Mouse (Mus musculus): ENCODE data around the gene Nap1l5.
"Not testable (repeated sequence)": the region's sequence is repeated elsewhere in the genome, so short reads cannot be mapped to it uniquely, and the experiment has no call there.

Gene Nap1l5

DNA sequence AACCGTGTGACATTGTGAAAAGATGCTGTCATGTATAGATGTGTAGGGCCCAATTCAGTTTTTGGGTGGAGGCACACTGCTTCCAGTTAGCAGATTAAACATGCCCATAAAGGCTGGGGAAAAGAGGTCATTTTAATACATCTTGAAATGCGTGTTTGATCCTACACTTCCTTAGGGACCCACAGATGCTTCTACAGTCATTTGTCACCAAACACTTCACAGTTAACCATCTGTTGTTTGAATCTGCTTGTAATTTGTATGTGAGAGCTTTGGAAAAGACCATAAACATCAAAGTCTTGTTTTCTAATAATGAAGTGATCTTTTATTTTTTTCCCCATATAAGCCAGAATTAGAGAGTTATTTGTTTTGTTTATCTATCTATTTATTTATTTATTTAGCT, 915 bp upstream of the Nap1l5 start:
- in situ Hi-C loops (cut with MboI; ENCODE audit: unreplicated experiment in 2 of 2), result no loop called here

- in situ Hi-C loops (cut with MboI; ENCODE audit: unreplicated experiment in 2 of 2), result no loop called here
Observed at GRCm38 (mm10) chr6:58907336-58907735, 460 bp upstream of the Nap1l5 start.

DNA sequence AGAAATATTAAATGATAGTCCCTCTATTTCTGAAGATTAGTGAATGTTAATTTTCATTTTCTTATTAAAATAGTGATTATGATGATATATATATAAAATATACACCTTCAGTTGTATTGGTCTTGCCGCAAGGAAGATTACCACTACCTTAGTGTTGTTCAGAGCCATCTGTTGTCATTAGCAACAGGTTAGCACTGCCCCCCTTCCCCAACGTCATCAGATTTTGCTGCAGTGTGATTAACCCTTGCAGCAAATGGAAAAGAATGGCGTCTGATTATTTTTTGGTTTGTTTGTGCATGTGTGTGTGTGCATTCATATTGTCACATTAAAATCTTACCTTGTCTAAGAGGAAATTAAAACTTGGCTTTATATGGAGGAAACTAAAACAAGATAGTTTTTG, 2.3 kb downstream of the Nap1l5 start:
- in situ Hi-C loops (cut with MboI; ENCODE audit: unreplicated experiment in 2 of 2), result no loop called here

DNA sequence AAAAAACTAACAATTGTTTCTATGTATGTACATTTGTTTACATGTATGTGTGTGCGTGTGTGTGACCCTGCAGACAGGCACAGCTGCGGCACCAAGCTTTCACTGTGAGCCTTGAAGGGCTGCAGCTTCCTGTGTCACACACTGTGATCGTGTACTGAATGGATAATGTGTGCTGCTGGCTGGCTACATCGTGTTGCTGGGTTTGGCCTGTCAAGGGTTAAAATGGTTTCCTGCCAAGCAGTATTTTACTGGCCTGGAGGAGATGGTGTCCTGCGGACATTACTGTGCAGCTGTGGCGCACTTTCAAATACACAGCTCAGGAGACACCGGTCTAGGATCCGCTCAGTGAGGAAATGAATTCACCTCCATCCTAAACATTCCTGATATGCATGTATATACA, 3.7 kb downstream of the Nap1l5 start:
- in situ Hi-C loops (cut with MboI; ENCODE audit: unreplicated experiment in 2 of 2), result no loop called here

DNA sequence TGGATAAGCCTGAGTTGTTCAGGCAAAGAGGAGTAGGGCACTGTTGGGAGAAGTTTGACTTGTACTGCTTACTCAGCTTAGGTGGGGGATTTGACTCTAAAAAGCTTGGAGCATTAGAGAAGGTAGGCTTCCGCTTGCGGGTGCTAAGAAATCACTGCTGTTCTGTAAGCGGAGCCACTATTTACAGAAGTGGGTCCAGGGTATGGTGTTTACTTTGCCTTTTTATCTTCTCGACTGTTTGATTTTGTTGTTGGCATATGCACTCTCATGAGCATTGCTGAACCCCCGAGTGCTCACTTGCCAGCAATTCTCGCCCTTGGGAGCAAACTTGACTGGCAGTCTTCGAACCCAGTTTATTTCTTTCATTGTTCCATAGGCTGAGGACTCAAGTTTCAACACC, 6.3 kb downstream of the Nap1l5 start:
- in situ Hi-C loops (cut with MboI; ENCODE audit: unreplicated experiment in 2 of 2), result no loop called here

- in situ Hi-C loops (cut with MboI; ENCODE audit: unreplicated experiment in 2 of 2), result no loop called here
Observed at GRCm38 (mm10) chr6:58899076-58899475, 7.8 kb downstream of the Nap1l5 start.

GRCm38 (mm10) chr6:58896648-58897047, 10.2 kb downstream of the Nap1l5 start:
- in situ Hi-C loops (cut with MboI; ENCODE audit: unreplicated experiment in 2 of 2), result no loop called here

- in situ Hi-C loops (cut with MboI; ENCODE audit: unreplicated experiment in 2 of 2), result no loop called here
Observed at GRCm38 (mm10) chr6:58894994-58895393, 11.9 kb downstream of the Nap1l5 start.

DNA sequence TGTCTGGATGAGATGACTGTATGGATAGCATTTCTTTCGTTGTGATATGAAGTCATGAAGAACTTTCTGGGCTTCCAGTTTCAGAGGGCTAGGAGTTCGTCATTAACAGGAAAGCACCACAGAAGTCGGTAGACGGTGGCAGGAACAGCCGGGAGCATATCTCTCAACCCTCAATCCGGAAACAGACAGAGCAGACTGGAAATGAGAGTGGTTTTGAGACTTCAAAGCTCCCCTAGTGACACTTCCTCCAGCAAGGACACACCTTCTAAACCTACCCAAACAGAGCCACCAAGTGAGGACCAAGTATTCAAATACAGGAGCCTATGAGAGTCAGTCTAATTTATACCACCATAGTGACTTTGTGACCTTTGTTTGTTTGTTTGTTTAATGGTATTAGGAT, 13.6 kb downstream of the Nap1l5 start:
- in situ Hi-C loops (cut with MboI; ENCODE audit: unreplicated experiment in 2 of 2), result no loop called here

GRCm38 (mm10) chr6:58889917-58890316, 17.0 kb downstream of the Nap1l5 start:
- in situ Hi-C loops (cut with MboI; ENCODE audit: unreplicated experiment in 2 of 2), result no loop called here

DNA sequence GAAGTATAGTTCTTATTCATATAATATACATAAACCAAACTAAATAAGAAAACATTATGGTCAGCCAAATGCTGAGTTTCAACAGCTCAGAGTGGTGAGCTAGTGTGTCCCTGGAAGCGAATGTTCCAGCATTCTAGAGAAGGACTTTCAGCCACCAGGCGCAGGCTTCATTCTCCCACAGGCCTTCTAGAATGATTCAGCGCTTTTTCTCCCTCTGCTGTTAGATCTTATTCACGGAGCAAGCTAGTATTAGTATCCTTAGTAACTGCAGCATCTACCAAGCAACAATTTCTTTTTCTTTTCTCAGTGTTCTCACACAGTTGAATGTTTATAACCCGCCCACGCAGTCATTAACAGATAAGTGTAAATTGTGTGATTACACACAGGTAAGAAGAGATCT, 24.6 kb downstream of the Nap1l5 start:
- in situ Hi-C loops (cut with MboI; ENCODE audit: unreplicated experiment in 2 of 2), result no loop called here

DNA sequence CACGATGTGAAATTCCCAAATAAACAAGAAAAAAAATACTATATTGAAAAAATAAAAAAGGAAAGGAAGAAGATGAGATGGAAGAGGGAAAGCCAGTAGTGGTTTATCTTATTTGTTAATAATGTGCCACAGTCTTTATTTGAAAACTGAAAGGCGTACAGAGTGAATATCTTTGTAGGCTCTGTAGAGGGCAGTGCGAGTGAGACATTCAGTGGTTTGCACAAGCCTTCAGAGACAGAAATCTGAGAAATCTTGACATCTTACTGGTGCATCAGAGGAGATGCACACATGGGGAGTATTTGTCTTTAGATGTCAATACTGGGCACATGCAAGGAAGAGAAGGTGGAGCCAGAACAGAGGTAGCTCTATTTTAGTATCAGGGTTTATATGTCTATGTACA, 25.5 kb downstream of the Nap1l5 start:
- in situ Hi-C loops (cut with MboI; ENCODE audit: unreplicated experiment in 2 of 2), result no loop called here

GRCm38 (mm10) chr6:58880861-58881260, 26.0 kb downstream of the Nap1l5 start:
- in situ Hi-C loops (cut with MboI; ENCODE audit: unreplicated experiment in 2 of 2), result no loop called here

- in situ Hi-C loops (cut with MboI; ENCODE audit: unreplicated experiment in 2 of 2), result no loop called here
Observed at GRCm38 (mm10) chr6:58879987-58880386, 26.9 kb downstream of the Nap1l5 start.

DNA sequence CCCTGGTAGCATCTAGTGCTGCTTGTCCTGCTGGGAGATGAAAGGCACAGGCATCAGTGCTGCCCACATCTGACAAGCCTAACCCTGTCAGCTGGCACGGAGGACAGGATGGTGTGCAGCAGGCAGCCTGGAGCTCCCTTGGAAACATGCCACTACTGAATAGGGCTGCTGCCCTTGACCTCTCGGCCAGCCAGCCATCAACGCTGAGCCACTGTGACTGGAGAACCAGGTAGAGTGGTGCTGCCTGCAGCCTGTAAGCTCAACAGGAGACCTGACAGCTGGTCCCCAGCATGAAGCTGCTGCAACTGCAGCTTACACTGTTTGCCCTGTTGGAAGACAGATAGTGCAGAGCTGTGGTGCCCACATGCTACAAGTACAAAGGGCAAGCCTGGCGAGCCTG, 27.3 kb downstream of the Nap1l5 start:
- in situ Hi-C loops (cut with MboI; ENCODE audit: unreplicated experiment in 2 of 2), result no loop called here

DNA sequence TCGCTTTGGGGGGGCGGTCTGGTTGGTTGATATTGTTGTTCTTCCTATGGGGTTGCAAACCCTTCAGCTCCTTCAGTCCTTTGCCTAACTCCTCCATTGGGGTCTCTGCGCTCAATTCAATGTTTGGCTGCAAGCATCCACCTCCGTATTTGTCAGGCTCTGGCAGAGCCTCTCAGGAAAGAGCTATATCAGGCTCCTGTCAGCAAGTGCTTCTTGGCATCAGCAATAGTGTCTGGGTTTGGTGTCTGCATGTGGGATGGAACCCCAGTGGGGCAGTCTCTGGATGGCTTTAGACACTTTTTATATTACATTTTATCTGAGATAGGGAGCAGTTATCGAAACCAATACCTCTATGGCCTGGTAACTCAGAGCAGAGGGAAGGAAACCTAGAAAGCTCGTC, 39.0 kb downstream of the Nap1l5 start:
- in situ Hi-C loops (cut with MboI; ENCODE audit: unreplicated experiment in 2 of 2), result not testable (repeated sequence)

- in situ Hi-C loops (cut with MboI; ENCODE audit: unreplicated experiment in 2 of 2), result no loop called here
Observed at GRCm38 (mm10) chr6:58863631-58864235, 43.1 kb downstream of the Nap1l5 start.

DNA sequence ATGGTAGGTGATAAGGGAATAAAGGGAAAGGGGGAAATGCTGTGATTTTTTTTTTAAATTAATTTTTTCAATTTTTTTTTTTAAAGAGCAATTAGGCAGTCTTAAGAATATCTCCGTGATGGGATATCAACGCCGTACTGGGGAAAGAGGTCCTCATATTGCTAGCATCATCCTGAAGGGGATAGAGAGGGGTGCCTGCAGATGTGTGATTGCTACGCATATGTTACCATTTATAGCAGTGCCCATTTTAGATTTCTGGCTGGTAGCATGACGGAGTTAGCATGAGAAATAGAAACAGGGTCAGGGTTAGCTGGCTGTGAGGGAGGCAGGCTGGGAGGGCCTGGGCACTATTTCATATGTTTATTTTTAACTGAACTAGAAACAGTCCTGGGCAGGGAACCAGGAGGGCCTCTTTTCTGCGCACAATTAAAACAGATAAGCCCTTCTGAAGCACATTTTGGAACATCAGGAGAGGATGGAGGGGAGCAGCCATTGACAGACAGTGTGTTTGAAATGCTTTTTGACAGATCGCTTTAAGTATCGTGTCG, 44.4 kb downstream of the Nap1l5 start:
- in situ Hi-C loops (cut with MboI; ENCODE audit: unreplicated experiment in 2 of 2), result no loop called here

GRCm38 (mm10) chr6:58859517-58859916, 47.4 kb downstream of the Nap1l5 start:
- in situ Hi-C loops (cut with MboI; ENCODE audit: unreplicated experiment in 2 of 2), result no loop called here

DNA sequence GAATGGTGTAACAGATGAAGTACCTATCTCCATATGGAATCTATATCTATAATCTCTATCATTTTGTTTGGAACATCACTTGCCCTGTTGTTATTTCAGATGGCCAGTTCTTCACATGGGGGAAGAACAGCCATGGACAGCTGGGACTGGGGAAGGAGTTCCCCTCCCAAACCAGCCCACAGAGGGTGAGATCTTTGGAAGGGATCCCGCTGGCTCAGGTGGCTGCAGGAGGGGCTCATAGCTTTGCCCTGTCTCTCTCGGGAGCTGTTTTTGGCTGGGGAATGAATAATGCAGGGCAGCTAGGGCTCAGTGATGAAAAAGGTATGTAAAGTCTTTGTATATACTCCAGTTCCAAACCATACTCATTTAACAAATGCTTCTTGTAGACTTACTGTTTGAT, 50.4 kb downstream of the Nap1l5 start:
- in situ Hi-C loops (cut with MboI; ENCODE audit: unreplicated experiment in 2 of 2), result no loop called here

DNA sequence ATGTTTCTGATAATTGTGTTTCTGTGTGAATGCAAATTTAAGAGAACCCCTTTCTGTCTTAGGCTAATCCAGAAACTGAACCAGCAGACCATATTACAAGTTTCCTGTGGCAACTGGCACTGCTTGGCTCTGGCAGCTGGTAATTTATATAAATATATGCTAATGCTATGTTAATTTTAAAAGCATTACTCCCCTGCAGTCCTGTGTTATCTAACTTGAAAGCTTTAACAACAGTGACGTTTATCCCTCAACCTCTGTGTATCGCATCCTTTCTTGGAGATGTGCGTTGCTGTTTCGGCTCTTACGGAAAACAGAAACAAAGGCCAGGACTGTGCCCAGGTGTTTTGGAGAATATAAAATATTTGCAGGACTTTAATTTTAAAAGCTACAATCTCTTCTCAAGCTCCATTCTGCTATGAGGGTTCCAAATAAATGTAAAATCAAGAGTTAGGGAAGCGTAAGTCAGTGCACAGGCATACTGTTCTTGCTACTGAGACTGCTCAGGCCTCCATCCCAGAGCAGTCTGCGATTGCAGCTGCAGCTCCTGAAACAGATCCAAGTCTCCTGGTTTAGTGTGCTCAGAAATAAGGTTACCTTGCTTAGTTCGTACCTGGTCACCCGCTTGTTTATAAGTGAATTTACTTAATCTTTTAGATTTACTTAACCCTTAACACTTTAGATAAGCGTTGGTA, 51.1 kb downstream of the Nap1l5 start:
- in situ Hi-C loops (cut with MboI; ENCODE audit: unreplicated experiment in 2 of 2), result no loop called here

Data from v-Abl transformed pro-B cells (cell line).